Mouse (Mus musculus): ENCODE results near the gene G0s2. TPM values are rescaled to one million over a fixed set of nuclear protein-coding genes. Genes with fewer than 3 reads are reported as not detected.

Gene G0s2
- polyA plus RNA-seq, 1 experiment from 2014 or later = 7.6 TPM

DNA sequence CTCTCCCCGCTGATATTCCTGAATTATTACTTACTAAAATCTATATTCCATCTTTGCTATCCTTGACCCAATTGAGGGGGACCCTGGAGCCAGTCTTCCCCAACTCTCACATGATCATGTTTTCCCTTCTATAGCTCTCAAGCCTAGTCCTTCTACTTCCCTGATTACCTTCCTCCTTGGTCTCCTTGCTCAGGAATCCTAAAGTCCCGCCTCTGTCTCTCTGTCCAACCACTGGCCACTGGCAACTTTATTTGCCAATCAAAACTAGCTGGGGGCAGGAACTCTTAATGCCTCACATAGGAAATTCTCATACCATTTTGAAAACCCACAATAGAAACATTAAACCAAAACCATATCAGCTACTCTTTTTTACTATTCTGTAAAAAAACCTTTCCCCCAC is 8.3 kb upstream of the G0s2 start:
- DNase-seq (ENCODE audit: low spot score) = no peak
- Histone ChIP-seq H3K27ac (no peak overlapping the region), H3K36me3 (no peaks in the 10 kb centered on the region), H3K4me3 (no peak overlapping the region), H3K27me3 (ENCODE audit: insufficient read depth, poor library complexity, severe bottlenecking) (no peaks in the 10 kb centered on the region), H3K9me3 (no peaks in the 10 kb centered on the region), H3K4me1 (replicated peaks) (peaks cover 10% of the 10 kb centered on the region)
- 86% methylated on average over 2 of the region's 2 CpGs for WGBS

DNA sequence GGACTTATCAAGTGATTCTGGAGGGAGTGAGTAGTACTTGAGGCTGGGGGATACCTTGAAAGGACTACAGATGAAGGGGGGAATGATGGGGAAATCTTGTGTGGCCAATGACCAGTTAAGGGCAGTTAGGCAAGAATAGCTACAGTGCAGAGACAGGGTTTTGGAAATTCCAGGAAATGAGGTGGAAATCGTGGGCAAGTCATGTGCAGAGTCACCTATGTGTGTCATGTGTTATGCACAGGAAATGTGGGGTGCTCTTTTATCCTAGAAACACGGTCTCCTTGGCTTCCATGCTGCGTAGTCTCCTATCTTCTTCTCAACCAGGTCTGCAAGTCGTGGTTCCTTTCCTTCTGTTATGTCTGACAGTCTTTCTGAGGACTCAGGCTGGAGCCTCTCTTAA is 6.5 kb upstream of the G0s2 start:
- DNase-seq (ENCODE audit: low spot score) = no peak
- WGBS = 83% methylated on average over 4 of the region's 4 CpGs
- Histone ChIP-seq H3K4me1 (replicated peaks) (peaks cover 10% of the 10 kb centered on the region), H3K9me3 (no peaks in the 10 kb centered on the region), H3K27ac (no peak overlapping the region), H3K27me3 (ENCODE audit: insufficient read depth, poor library complexity, severe bottlenecking) (no peaks in the 10 kb centered on the region; the same call in 1 of the 2 replicates), H3K36me3 (no peaks in the 10 kb centered on the region), H3K4me3 (no peak overlapping the region)

DNA sequence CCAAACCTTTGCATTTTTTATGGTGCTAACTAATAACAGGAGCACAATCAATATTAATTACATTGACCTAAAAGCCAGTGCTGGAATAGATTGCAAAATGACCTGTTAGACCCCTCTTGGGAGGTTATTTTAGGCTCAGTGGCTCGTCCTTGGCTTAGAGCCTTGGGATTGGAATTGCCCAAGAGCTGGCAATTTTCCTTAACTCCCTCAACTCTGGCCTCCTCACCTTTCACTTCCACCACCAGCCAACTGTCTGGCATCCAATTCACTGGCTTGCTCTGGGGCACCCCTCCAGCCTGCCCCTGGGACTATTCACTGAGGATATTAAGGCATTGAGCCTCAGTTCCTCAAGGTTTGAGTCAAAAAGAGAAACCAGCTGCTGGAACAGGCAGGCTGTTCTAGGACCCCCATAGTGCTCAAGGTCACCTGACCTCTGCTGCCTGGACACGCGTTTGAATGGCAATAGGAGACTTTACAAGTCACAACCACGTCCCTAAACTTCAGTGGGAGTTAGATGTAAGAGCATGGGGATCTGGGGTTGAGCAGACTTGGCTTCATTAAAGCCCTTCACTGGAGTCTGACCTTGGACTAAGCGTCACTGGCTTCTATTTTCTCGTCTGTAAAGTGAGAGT is 5.5 kb upstream of the G0s2 start:
- H3K4me1 ChIP-seq (replicated peaks) = peaks cover 13% of the 10 kb centered on the region
- no peak overlapping the region for H3K27ac ChIP-seq
- 36% methylated on average over 6 of the region's 6 CpGs for WGBS
- no peak overlapping the region for H3K4me3 ChIP-seq
- H3K9me3 ChIP-seq = no peaks in the 10 kb centered on the region
- H3K27me3 ChIP-seq (ENCODE audit: insufficient read depth, poor library complexity, severe bottlenecking) = peaks cover 3% of the 10 kb centered on the region; the same call in 1 of the 2 replicates
- no peak for DNase-seq (ENCODE audit: low spot score)
- no peaks in the 10 kb centered on the region for H3K36me3 ChIP-seq

DNA sequence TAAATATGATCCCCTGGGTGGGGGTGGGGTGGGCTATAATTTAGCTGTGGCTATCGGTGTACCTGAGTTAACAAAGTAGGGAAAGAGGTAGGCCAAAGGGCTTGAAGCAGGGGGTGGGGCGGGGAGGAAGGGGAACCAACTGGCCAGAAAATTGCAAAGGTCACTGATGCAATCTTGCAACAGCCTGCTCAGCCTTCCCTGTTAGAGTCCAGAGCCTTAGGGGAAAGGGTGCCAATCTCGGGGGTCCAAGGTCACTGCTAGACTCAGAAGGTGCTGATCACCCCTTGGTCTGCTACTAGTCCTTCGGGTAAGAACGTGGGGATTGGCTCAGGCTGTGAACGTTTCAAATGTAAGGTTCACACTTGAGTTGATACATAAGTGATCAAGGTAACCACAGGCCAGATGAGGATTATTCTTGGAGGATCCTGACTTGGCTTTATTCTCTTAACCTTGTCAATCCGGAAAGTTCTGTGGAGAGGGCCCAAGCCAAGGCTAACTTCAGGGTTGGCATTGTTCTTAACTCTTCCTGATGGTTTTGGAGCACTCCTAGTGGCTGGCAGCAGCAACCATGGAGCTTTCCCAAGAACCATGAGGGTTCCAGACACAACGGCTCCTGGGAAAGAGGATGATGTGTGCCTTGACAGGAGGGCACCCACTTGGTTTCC is 1.5 kb upstream of the G0s2 start:
- WGBS = 83% methylated on average over 8 of the region's 8 CpGs
- Histone ChIP-seq H3K4me3 (no peak overlapping the region), H3K27ac (no peak overlapping the region), H3K9me3 (no peaks in the 10 kb centered on the region), H3K4me1 (replicated peaks) (peaks cover 40% of the 10 kb centered on the region), H3K36me3 (no peaks in the 10 kb centered on the region), H3K27me3 (ENCODE audit: insufficient read depth, poor library complexity, severe bottlenecking) (peaks cover 3% of the 10 kb centered on the region; the same call in 1 of the 2 replicates)
- no peak for DNase-seq (ENCODE audit: low spot score)

DNA sequence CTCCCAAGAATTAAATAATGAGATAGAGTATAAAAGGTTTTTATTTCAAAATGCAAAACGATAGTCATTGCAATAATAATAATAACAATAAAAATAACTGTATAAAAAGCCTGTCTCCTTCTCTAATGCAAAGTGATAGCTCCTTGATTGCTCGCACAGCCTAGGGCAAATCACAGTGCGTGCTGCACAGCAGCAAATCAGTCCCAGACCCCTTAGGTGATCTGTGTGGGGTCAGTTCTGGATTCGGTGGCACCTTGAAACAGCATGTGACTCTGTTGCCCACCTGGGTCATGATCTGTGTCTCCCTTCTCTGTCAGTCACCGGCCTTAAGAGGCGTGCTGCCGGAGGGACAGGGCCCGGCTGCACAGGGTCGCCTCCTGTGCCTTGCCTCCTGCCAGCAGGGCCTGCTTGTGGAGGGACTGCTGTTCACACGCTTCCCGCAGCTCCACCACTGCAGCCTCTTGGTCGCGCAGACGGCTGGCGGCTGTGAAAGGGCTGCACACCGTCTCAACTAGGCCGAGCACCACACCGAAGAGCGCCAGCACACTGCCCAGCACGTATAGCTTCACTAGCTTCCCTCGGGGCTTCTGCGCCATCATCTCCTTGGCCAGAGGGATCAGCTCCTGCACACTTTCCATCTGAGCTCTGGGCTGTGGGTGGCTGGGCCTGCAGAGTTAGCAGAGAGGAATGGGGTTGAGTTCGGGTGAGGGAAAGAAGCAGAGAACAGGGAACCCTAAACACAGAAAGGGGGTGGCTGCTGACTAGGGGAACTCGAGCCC is 691 bp downstream of the G0s2 start:
- H3K4me1 ChIP-seq (replicated peaks) = peaks cover 30% of the 10 kb centered on the region
- H3K9me3 ChIP-seq = no peaks in the 10 kb centered on the region
- 9% methylated on average over 24 of the region's 24 CpGs for WGBS

DNA sequence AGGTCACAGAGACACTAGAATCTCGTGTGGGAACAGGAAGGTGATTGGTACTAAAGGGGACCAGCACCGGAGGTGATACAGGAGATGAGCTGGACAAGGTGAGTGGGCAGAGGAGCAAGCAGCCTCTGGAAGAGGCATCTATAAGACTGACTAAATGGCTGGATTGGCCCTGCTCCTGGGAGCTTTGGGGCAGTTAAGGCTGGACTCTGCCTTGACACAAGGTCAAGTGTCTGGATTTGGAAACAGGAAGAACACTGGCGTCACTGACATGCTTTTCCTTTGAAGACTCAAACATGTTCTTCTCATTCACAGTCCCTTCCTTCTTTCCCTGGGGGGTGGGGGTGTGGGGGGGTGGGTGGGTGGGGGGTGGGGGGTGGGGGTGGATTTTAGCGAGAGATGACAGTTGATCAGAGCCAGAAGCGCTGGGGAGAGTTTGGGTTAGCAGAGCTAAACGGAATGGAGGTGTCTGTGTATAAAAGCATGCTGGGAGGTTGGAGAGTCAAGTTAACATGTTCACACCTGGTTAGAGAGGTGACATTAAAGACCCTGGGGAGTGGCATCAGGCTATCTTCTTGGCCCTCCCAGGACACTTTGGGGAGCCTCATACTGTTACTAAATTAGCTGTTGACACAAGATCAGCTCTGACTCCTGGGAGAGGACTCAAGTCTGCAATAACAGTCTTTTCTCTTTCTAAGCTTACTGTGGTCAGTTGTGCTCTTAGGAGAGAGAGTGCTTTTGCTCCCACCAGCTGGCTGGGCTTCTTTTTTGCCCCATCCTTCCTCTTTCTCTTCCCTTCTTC is 1.9 kb downstream of the G0s2 start:
- Histone ChIP-seq H3K9me3 (no peaks in the 10 kb centered on the region), H3K27ac (no peak overlapping the region), H3K36me3 (no peaks in the 10 kb centered on the region), H3K27me3 (ENCODE audit: insufficient read depth, poor library complexity, severe bottlenecking) (peaks cover 3% of the 10 kb centered on the region; the same call in 1 of the 2 replicates), H3K4me1 (replicated peaks) (peaks cover 30% of the 10 kb centered on the region), H3K4me3 (no peak overlapping the region)
- WGBS = 54% methylated on average over 6 of the region's 6 CpGs
- DNase-seq (ENCODE audit: low spot score) = no peak

More for the DNA sequence above, 691 bp downstream of the G0s2 start:
- Histone ChIP-seq H3K36me3 (no peaks in the 10 kb centered on the region), H3K4me3 (peak overlapping the region; percentile 59), H3K27ac (peak overlapping the region; percentile 93), H3K27me3 (ENCODE audit: insufficient read depth, poor library complexity, severe bottlenecking) (peaks cover 3% of the 10 kb centered on the region; the same call in 1 of the 2 replicates)
- DNase-seq (ENCODE audit: low spot score) = peak; percentile 55

DNA sequence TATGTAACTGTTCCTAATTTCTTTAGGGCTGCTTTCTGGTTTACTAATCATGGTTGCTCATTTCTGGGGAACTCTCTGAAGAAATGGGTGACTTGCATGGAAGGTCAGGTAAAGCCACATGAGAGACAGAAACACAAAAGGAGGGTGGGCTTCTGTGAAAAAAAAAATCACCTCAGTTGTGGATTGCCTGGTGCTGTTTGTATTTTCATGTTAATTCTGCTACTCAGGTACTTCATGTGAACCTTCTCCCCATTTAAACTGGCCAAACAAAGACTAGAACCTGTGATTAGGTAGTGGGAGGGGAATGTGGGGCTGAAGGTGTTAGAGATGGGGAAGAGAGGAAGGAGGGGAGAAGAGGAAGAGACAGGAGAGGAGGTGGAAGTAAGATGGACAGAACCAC is 7.3 kb downstream of the G0s2 start:
- Histone ChIP-seq H3K4me3 (no peak overlapping the region), H3K27ac (no peak overlapping the region), H3K4me1 (replicated peaks) (0 out of 2 replicates have a peak, but pooled peaks cover 3% of the 10 kb centered on the region), H3K9me3 (no peaks in the 10 kb centered on the region), H3K36me3 (no peaks in the 10 kb centered on the region), H3K27me3 (ENCODE audit: insufficient read depth, poor library complexity, severe bottlenecking) (no peaks in the 10 kb centered on the region)
- no peak for DNase-seq (ENCODE audit: low spot score)

DNA sequence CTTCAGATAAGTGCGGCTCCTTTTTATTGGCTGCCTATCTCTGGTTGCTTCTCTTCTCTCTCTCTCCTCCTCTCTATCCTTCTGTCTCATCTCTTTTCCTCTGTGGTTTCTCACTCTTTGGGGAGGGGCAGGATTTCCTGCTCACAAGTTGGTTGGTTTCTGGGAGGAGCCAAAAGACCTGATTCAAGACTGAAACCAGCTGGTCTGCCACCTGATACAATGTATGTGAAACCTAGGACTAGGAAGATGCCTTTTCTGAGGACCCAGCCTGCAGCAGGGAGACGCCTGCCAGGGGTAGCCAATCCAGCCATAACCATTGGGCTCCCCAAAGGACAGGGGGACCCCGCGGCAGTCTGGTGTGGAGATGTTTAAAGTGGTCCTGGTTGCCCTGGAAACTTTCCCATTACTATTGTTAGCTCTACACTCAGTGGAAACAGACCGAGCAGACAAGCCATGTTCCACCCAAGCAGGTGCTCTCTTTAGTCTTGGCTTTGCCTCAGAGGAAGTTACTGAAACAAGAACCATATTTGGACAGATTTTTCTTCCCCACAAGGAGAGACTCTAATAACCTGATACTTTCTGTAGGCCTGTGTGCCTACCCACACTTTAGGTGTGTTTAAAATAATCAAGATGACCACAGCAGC is 8.9 kb downstream of the G0s2 start, which contains the start of gene Hsd11b1:
Gene Hsd11b1, minus strand, starts transcription at position 121 of the 644 bp plus-strand sequence.
- no peaks in the 10 kb centered on the region for H3K9me3 ChIP-seq
- WGBS = 80% methylated on average over 5 of the region's 5 CpGs
- no peak for DNase-seq (ENCODE audit: low spot score)
- no peak within 1 kb of the TSS for H3K27ac ChIP-seq
- 0 out of 2 replicates have a peak, but pooled peaks cover 3% of the 10 kb centered on the region for H3K4me1 ChIP-seq (replicated peaks)
- H3K36me3 ChIP-seq = no peaks in the 10 kb centered on the region
- H3K27me3 ChIP-seq (ENCODE audit: insufficient read depth, poor library complexity, severe bottlenecking) = no peaks in the 10 kb centered on the region
- H3K4me3 ChIP-seq = no peak within 1 kb of the TSS

DNA sequence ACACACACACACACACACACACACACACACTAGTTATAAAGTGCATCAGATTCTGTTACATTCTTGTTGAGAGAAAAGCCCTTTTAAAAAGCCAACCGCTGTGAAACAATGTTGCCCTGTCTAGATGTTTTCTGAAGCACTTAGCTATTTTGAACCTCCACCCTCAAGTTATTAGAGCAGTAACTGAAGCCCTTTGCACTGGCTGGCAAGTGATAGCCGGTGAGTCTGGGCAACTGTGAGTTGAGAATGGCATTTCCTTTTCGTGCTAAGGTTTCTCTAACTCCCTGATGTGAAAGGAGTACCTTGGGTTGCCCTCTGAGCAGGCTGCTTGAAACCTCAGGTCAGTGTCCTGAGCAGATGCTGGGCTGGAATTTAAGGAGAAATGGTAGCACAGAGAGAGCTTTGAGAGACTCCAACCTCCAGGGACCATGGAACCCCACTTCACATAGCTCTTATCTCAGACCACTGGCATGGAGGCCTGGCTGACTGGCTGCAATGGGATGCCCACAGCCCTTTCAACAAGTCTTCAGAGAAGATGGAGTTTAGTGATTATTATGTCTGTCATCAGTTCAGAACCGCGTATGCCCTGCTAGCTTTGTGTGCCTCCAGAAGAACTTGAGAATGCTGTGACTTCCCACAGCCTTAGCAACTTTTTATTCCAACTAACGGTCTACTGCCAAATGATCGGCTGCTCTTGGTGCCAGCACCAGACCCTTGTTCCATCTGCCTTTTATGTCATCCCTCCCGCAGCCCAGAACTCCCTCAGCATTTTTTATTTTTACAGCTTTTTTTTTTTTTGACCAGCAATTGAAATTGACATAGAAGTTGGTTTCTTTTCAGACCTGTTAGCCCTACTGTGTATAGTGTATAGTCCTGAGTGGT is 9.8 kb downstream of the G0s2 start:
- H3K4me1 ChIP-seq (replicated peaks) = 0 out of 2 replicates have a peak, but pooled peaks cover 3% of the 10 kb centered on the region
- H3K27ac ChIP-seq = no peak overlapping the region
- DNase-seq (ENCODE audit: low spot score) = no peak
- H3K4me3 ChIP-seq = no peak overlapping the region
- 82% methylated on average over 8 of the region's 8 CpGs for WGBS
- H3K36me3 ChIP-seq = no peaks in the 10 kb centered on the region
- H3K27me3 ChIP-seq (ENCODE audit: insufficient read depth, poor library complexity, severe bottlenecking) = no peaks in the 10 kb centered on the region
- H3K9me3 ChIP-seq = no peaks in the 10 kb centered on the region

DNA sequence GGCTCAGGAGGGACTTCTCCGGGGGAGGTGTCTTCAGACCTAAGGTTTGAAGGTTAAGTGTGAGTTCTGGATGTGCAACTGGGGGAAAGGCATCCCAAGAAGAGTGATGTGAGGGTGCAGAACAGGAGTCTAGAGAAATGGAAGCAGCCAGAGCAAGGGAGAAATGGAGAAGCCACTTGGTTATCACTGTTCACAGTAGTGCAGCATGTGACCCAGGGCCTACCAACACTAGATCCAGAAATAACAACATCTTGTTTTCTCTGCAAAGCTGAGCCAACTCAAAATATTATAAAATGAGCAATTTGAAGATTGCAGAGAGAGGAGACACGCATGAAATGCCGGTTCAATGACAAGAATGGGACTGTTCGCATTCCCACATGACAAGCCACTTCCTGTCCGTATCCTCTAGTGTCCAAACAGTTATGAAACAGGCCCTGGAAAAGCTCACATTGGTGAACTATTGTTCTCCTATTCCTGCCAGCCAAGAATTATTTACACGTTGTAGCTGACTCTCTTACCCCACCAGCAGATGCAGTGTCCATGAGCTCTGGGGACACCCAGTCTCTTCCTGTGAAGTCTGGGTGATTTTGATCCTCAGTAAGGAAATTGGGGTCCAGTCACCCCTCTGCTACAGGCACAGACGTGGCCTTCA is 11.0 kb downstream of the G0s2 start:
- Histone ChIP-seq H3K4me1 (replicated peaks) (0 out of 2 replicates have a peak, but pooled peaks cover 3% of the 10 kb centered on the region), H3K9me3 (no peaks in the 10 kb centered on the region), H3K36me3 (no peaks in the 10 kb centered on the region), H3K27ac (no peak overlapping the region), H3K4me3 (no peak overlapping the region), H3K27me3 (ENCODE audit: insufficient read depth, poor library complexity, severe bottlenecking) (no peaks in the 10 kb centered on the region)
- no peak for DNase-seq (ENCODE audit: low spot score)
- WGBS = 78% methylated on average over 7 of the region's 7 CpGs

DNA sequence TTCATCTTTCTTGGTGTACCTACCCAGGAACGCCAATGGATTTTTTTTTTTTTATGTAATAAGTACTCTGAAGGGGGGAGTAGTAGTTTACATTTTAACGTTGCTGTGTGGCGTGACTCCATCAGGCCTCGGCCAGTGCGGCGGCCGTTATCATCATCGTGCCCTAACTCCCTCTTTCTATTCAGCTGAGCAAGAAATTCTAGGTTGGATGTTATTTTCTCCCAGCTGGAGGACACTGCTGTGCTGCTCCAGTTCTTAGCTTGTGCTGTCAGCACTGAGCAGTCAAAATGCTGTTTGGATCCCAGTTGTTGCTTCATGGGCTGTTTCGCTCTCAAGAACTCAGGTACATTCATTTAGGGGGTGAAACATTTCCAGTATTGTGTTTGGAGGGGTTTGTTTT is 13.5 kb downstream of the G0s2 start:
- no peak for DNase-seq (ENCODE audit: low spot score)

More for the DNA sequence above, 13.5 kb downstream of the G0s2 start:
- H3K27me3 ChIP-seq (ENCODE audit: insufficient read depth, poor library complexity, severe bottlenecking) = no peaks in the 10 kb centered on the region
- H3K4me3 ChIP-seq = no peak overlapping the region
- H3K4me1 ChIP-seq (replicated peaks) = 0 out of 2 replicates have a peak, but pooled peaks cover 3% of the 10 kb centered on the region
- no peaks in the 10 kb centered on the region for H3K36me3 ChIP-seq
- no peak overlapping the region for H3K27ac ChIP-seq
- H3K9me3 ChIP-seq = no peaks in the 10 kb centered on the region
- 92% methylated on average over 9 of the region's 9 CpGs for WGBS
